Mouse (Mus musculus) olfactory bulb, adult 2 months (tissue): ENCODE data around the gene Hepacam.

Experiments used
- CTCF ChIP-seq: fragments of 200-500 bp; IDR thresholded peaks from 2 replicates; pipeline ENCODE4 v1.5.1; 2012; ENCODE audit warnings: low read depth, mild to moderate bottlenecking, low read length, moderate library complexity; ENCODE audit not compliant: insufficient read depth
- POLR2A ChIP-seq: fragments of 200-500 bp; IDR thresholded peaks from 2 replicates; pipeline ENCODE4 v1.6.1; 2012; ENCODE audit warnings: mild to moderate bottlenecking, low read depth, low read length, moderate library complexity; ENCODE audit not compliant: insufficient read depth

GRCm38 (mm10) chr9:37414666-37415065 is 47.5 kb downstream of the Hepacam start:
- no peak for TF ChIP-seq POLR2A
- TF ChIP-seq CTCF: no peak
